In the genomic region with DNA sequence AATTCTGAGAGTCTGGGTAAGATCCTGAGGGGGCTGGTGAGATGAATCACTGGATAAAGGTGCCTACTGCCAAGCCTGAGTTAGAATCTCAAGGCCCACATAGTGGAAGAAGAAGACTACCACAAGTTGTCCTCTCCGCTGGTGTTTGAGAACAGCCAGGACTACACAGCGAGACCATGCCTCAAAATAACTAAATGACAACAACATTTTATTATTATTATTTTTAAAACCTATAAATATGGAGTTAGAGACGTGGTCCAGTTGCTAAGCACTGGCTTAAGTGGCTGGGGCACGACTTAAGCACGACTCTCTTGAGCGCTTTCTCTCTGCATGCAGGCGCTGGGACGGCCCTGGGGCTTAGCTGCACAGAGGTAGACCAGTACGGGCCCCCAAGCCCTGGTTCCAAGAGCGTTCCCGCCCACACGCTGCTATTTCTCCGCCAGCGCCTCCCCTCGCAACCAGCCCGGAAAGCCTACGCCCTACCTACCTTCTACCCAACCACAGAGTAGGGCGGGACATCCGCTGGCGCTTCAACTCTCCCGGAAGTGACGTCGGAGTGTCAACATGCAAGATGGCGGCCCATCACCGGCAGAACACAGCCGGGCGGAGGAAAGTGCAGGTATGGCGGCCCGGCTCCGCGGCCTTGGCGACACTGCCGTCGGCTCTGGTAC, we compare ENCODE assay signal across 8 mouse cellular contexts. TPM values are rescaled to one million over a fixed set of nuclear protein-coding genes. Genes with fewer than 3 reads are reported as not detected.
DNase-seq lines count a peak whose midpoint lies in the region; ATAC-seq and TF ChIP-seq lines count a peak whose summit lies in the region.

A gene (plus strand): TSS at position 540 of the 671 bp plus-strand sequence.

- H3K4me2 ChIP-seq in embryonic facial prominence, embryonic 14.5 days (ENCODE audit: low read depth, low read length) = peak within 1 kb of the TSS; percentile 92
- peak within 1 kb of the TSS; percentile 94 for H3K4me2 ChIP-seq in limb, embryonic 13.5 days (replicated peaks)
- peak within 1 kb of the TSS; percentile 99 for H3K4me2 ChIP-seq in midbrain, embryonic 16.5 days (ENCODE audit: low read length)

- peak within 1 kb of the TSS; percentile 91 for H3K4me3 ChIP-seq in embryonic facial prominence, embryonic 14.5 days (ENCODE audit: low read depth, low read length)
- peak within 1 kb of the TSS; percentile 95 for H3K4me3 ChIP-seq in heart, adult 2 months
- peak within 1 kb of the TSS; percentile 91 for H3K4me3 ChIP-seq in limb, embryonic 13.5 days
- H3K4me3 ChIP-seq in midbrain, embryonic 16.5 days (ENCODE audit: low read depth, low read length) = peak within 1 kb of the TSS; percentile 94

- intact Hi-C loops in heart, adult 2 months (cut with DNase I) = loop anchor here (1.0 to 10.0 kb wide), 3 partner anchors 43 to 430 kb away; a partner anchor contains a TSS

- no peak for TF ChIP-seq CTCF in heart, adult 2 months (IDR thresholded peaks at IDR 0.05)

- H3K27ac ChIP-seq in embryonic facial prominence, embryonic 14.5 days (replicated peaks; ENCODE audit: low read depth, low read length) = peak within 1 kb of the TSS; percentile 73
- H3K27ac ChIP-seq in heart, adult 2 months = peak within 1 kb of the TSS; percentile 84
- peak within 1 kb of the TSS; percentile 73 for H3K27ac ChIP-seq in limb, embryonic 13.5 days
- peak within 1 kb of the TSS; percentile 86 for H3K27ac ChIP-seq in midbrain, embryonic 16.5 days (ENCODE audit: low read length)

- TF ChIP-seq POLR2A in heart, adult 2 months (IDR thresholded peaks at IDR 0.05; ENCODE audit: insufficient read depth, low read depth, low read length) = peak; percentile 74

- H3K79me2 ChIP-seq in heart, adult 2 months (replicated peaks; ENCODE audit: control insufficient read depth, insufficient read depth, low read length) = peaks cover 6% of the 10 kb centered on the region

- peak within 1 kb of the TSS; percentile 90 for H3K9ac ChIP-seq in embryonic facial prominence, embryonic 14.5 days (ENCODE audit: low read depth, low read length)
- H3K9ac ChIP-seq in heart, adult 2 months (ENCODE audit: low read depth, low read length) = peak within 1 kb of the TSS; percentile 78
- H3K9ac ChIP-seq in limb, embryonic 13.5 days = peak within 1 kb of the TSS; percentile 88
- peak within 1 kb of the TSS; percentile 80 for H3K9ac ChIP-seq in midbrain, embryonic 16.5 days (ENCODE audit: low read depth, low read length)

- no peaks in the 10 kb centered on the region for H3K27me3 ChIP-seq in embryonic facial prominence, embryonic 14.5 days (replicated peaks; ENCODE audit: control insufficient read depth, insufficient read depth, low read length)
- no peaks in the 10 kb centered on the region for H3K27me3 ChIP-seq in heart, adult 2 months (ENCODE audit: control insufficient read depth, insufficient read depth, low read length)
- no peaks in the 10 kb centered on the region for H3K27me3 ChIP-seq in limb, embryonic 13.5 days
- no peaks in the 10 kb centered on the region; the same call in 1 of the 2 replicates for H3K27me3 ChIP-seq in midbrain, embryonic 16.5 days (ENCODE audit: control insufficient read depth, insufficient read depth, low read depth, low read length)

- H3K4me1 ChIP-seq in embryonic facial prominence, embryonic 14.5 days (ENCODE audit: control insufficient read depth, insufficient read depth, low read length) = peaks cover 7% of the 10 kb centered on the region
- peaks cover 2% of the 10 kb centered on the region for H3K4me1 ChIP-seq in heart, adult 2 months (ENCODE audit: control insufficient read depth, insufficient read depth, low read length)
- peaks cover 17% of the 10 kb centered on the region for H3K4me1 ChIP-seq in limb, embryonic 13.5 days
- H3K4me1 ChIP-seq in midbrain, embryonic 16.5 days (ENCODE audit: control insufficient read depth, insufficient read depth, low read length) = peaks cover 15% of the 10 kb centered on the region

- peak; percentile 100 for ATAC-seq in embryonic facial prominence, embryonic 14.5 days (ENCODE audit: low read depth)
- peak; percentile 99 for ATAC-seq in limb, embryonic 13.5 days (ENCODE audit: low FRiP score, low read depth)
- ATAC-seq in midbrain, embryonic 16.5 days = peak; percentile 98

- no peaks in the 10 kb centered on the region for H3K9me3 ChIP-seq in embryonic facial prominence, embryonic 14.5 days (ENCODE audit: control insufficient read depth, low read length)
- no peaks in the 10 kb centered on the region for H3K9me3 ChIP-seq in limb, embryonic 13.5 days
- H3K9me3 ChIP-seq in midbrain, embryonic 16.5 days (replicated peaks; ENCODE audit: control insufficient read depth, low read length, poor library complexity, severe bottlenecking) = no peaks in the 10 kb centered on the region

- peak; percentile 99 for DNase-seq in 3T3-L1 (ENCODE audit: low read depth, low spot score)
- DNase-seq in adrenal gland, postnatal 4 days (ENCODE audit: low spot score in 2 of 2) = peak; percentile 71 to 90
- DNase-seq in embryonic facial prominence, embryonic 14.5 days (ENCODE audit: low spot score) = peak; percentile 100
- peak; percentile 95 to 97 for DNase-seq in heart, adult 2 months
- peak; percentile 98 for DNase-seq in kidney, adult 8-10 months
- peak; percentile 93 to 98 for DNase-seq in spleen, postnatal 10 days (ENCODE audit: low spot score in 2 of 2)

- 6% methylated on average over 18 of the region's 34 CpGs for WGBS in embryonic facial prominence, embryonic 14.5 days
- WGBS in heart, adult 2 months = 3% methylated on average over 34 of the region's 34 CpGs
- WGBS in limb, embryonic 13.5 days = 4% methylated on average over 34 of the region's 34 CpGs
- 4% methylated on average over 34 of the region's 34 CpGs for WGBS in midbrain, embryonic 16.5 days

- TF ChIP-seq EP300 in heart, adult 2 months (IDR thresholded peaks at IDR 0.05; ENCODE audit: insufficient read depth, low read depth, low read length) = 0 out of 2 replicates have a peak, but pooled peaks have one; percentile 24

- H3K36me3 ChIP-seq in embryonic facial prominence, embryonic 14.5 days (ENCODE audit: control insufficient read depth, insufficient read depth, low read length) = no peaks in the 10 kb centered on the region
- H3K36me3 ChIP-seq in heart, adult 2 months (ENCODE audit: control insufficient read depth, insufficient read depth, low read length) = no peaks in the 10 kb centered on the region
- H3K36me3 ChIP-seq in limb, embryonic 13.5 days = 0 out of 2 replicates have a peak, but pooled peaks cover 8% of the 10 kb centered on the region
- no peaks in the 10 kb centered on the region for H3K36me3 ChIP-seq in midbrain, embryonic 16.5 days (ENCODE audit: control insufficient read depth, insufficient read depth, low read length)

RNA-seq across cellular contexts. Expression of the gene that starts here (rescaled TPM):
- 10 to 100 TPM; 55.6 to 56.5 TPM for total RNA-seq in adrenal gland, postnatal 4 days (2021)
- polyA plus RNA-seq in embryonic facial prominence, embryonic 14.5 days (2014; fragmentation: Nextera tagmentation; extraction: Ambion mirVana) = 46.5 and 50.2 TPM in 2 replicates
- 10 to 100 TPM; 20.7 to 21.6 TPM for total RNA-seq in heart, adult 2 months (2021)
- 22.9 and 39.5 TPM in 2 replicates for polyA plus RNA-seq in heart, adult 2 months (2012; rRNA removed)
- 51.5 and 60.3 TPM in 2 replicates for polyA plus RNA-seq in limb, embryonic 13.5 days (2015; fragmentation: Nextera tagmentation; extraction: Ambion mirVana)
- 68.2 and 73.7 TPM in 2 replicates for polyA plus RNA-seq in midbrain, embryonic 16.5 days (2015; fragmentation: Nextera tagmentation; extraction: Ambion mirVana)

Comparison
In these comparisons a context has a peak if more than half of its experiments do, and no peak if none do; other contexts are left out.
1. Peak in every context shown above with its lines: DNase-seq, ATAC-seq, H3K4me3 ChIP-seq and H3K27ac ChIP-seq.